Mouse (Mus musculus) sigmoid colon, adult 10 weeks (tissue): ENCODE data around the gene Tbc1d12. TPM values are rescaled to one million over a fixed set of nuclear protein-coding genes. Genes with fewer than 3 reads are reported as not detected.

Source experiments
- polyA plus RNA-seq: library from polyadenylated mRNA; stranded (reverse); fragments of 350-450 nt; fragmentation: Illumina TruSeq; extraction: RNeasy Lipid Tissue Mini Kit (QIAGEN cat#74804); gene quantifications from one replicate; pipeline ENCODE4 v1.2.3, GENCODE M21; 2014; ENCODE audit warnings: low read depth, low replicate concordance

Gene Tbc1d12
- polyA plus RNA-seq: 22.7 TPM

GRCm38 (mm10) chr19:38836438-38837170 is at the start of gene Tbc1d12:
Gene Tbc1d12 (plus strand): TSS chr19:38836579.

GRCm38 (mm10) chr19:38818766-38819426 is 17.5 kb upstream of the Tbc1d12 start, which contains the start of gene Noc3l:
Gene Noc3l (minus strand): TSS chr19:38819237.

DNA sequence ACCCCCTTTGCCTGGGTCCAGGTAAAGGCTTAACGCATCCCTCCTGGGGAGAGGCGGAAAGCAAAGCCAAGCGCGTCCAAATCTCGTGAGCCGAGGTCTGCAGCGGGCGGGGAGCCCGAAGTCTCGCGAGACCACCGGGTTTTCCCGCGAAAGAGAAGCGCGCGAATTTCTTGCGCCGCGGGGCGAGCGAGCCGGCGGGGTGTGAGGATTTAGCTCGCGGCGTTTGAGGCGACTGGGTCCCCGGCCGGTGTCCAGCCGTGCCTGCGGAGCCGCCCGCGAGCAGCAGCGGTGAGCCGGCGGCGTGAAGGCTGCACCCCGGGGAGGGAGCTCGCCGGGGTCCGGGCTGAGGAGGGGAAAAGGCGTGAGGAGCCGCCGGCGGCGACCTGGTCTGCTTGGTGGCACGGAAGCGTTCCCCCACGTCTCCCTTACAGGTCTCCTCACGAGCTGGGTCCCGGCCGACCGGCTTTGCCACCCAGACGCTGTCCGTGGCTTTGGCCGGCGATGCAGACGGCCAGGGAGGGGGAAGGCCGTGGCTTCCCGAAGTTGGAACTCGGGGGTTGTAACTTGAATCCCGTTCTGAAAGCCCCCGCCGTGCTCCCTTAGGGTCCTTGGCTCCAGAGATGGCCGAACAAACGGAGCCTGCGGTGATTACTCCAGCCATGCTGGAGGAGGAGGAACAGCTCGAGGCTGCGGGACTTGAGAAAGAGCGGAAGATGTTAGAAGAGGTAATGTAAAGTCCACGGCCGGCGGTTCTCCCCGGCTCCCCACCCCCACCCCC is 94.6 kb downstream of the Tbc1d12 start, which contains the start of gene Hells:
TSS of gene Hells (plus strand) at position 128 of the 778 bp plus-strand sequence.

Other genes with a start within 250 kb of the Tbc1d12 start
- 16.7 TPM for gene Noc3l, start 17.3 kb upstream of the Tbc1d12 start, polyA plus RNA-seq
- 39.8 TPM for gene Hells, start 94.3 kb downstream of the Tbc1d12 start, polyA plus RNA-seq
- gene Cyp2c55, start 170.4 kb downstream of the Tbc1d12 start, polyA plus RNA-seq: 3,551 TPM
- 135 TPM for gene Cyp2c65, start 224.4 kb downstream of the Tbc1d12 start, polyA plus RNA-seq